Comparison of ENCODE assay signal across 20 mouse cellular contexts in genomic region chr14:8345566-8345965, GRCm38 (mm10). TPM values are rescaled to one million over a fixed set of nuclear protein-coding genes. Genes with fewer than 3 reads are reported as not detected.
DNase-seq lines count a peak whose midpoint lies in the region.
"Had no signal": no experiment of that assay in that cellular context is flagged by ENCODE, and none has a peak within 500 bp of the region (broad histone marks: within the 10 kb centered on the region; RNA-seq: fewer than 3 reads in every experiment).

No protein-coding gene starts in this region.

- DNase-seq in kidney, postnatal 36 days, result peak; percentile 32 to 47
- DNase-seq in kidney, adult 8-10 months, result no peak
- DNase-seq in cerebellum, adult 11 months, result peak; percentile 69
- DNase-seq in cerebellum, adult 9-10 months, result peak; percentile 83
- DNase-seq in embryonic facial prominence, embryonic 10.5 days (ENCODE audit: low spot score), result no peak
- DNase-seq in frontal cortex, postnatal 14 days (ENCODE audit: low spot score in 2 of 2), result no peak
- DNase-seq in right cerebral cortex, postnatal 14 days, result no peak
- DNase-seq: adrenal gland, postnatal 14 days; layer of hippocampus, adult 9-11 months; liver; lung, postnatal 36 days had no signal

- no peak overlapping the region for H3K4me3 ChIP-seq in embryonic facial prominence, embryonic 10.5 days
- H3K4me3 ChIP-seq: forebrain, embryonic 15.5 days; hindbrain, embryonic 15.5 days; limb, embryonic 10.5 days; liver, embryonic 15.5 days; lung, embryonic 15.5 days; midbrain, embryonic 15.5 days; neural tube, embryonic 12.5 days had no signal

- whole genome bisulfite sequencing in embryonic facial prominence, embryonic 10.5 days, result 73% methylated on average over 4 of the region's 4 CpGs

- no peaks in the 10 kb centered on the region for H3K36me3 ChIP-seq in embryonic facial prominence, embryonic 10.5 days (replicated peaks)
- H3K36me3 ChIP-seq: forebrain, embryonic 15.5 days; hindbrain, embryonic 15.5 days; limb, embryonic 10.5 days; liver, embryonic 15.5 days; lung, embryonic 15.5 days; midbrain, embryonic 15.5 days; neural tube, embryonic 12.5 days had no signal

- H3K4me1 ChIP-seq in embryonic facial prominence, embryonic 10.5 days, result no peaks in the 10 kb centered on the region
- H3K4me1 ChIP-seq: forebrain, embryonic 15.5 days; hindbrain, embryonic 15.5 days; limb, embryonic 10.5 days; liver, embryonic 15.5 days; lung, embryonic 15.5 days; midbrain, embryonic 15.5 days; neural tube, embryonic 12.5 days had no signal

- H3K9me3 ChIP-seq in embryonic facial prominence, embryonic 10.5 days, result no peaks in the 10 kb centered on the region
- H3K9me3 ChIP-seq: forebrain, embryonic 15.5 days; hindbrain, embryonic 15.5 days; limb, embryonic 10.5 days; liver, embryonic 15.5 days; lung, embryonic 15.5 days; midbrain, embryonic 15.5 days; neural tube, embryonic 12.5 days had no signal

- peaks cover 6% of the 10 kb centered on the region; the same call in 1 of the 2 replicates for H3K27me3 ChIP-seq in embryonic facial prominence, embryonic 10.5 days (replicated peaks; ENCODE audit: low read depth, poor library complexity, severe bottlenecking)
- H3K27me3 ChIP-seq: forebrain, embryonic 15.5 days; hindbrain, embryonic 15.5 days; liver, embryonic 15.5 days; lung, embryonic 15.5 days; midbrain, embryonic 15.5 days; neural tube, embryonic 12.5 days had no signal

- 0 out of 2 replicates have a peak overlapping the region, but pooled peaks have one; percentile 31 for H3K27ac ChIP-seq in embryonic facial prominence, embryonic 10.5 days (replicated peaks)
- H3K27ac ChIP-seq: forebrain, embryonic 15.5 days; hindbrain, embryonic 15.5 days; limb, embryonic 10.5 days; liver, embryonic 15.5 days; lung, embryonic 15.5 days; midbrain, embryonic 15.5 days; neural tube, embryonic 12.5 days had no signal

RNA-seq across cellular contexts. Expression of gene Fam107a, which starts 27.7 kb away (rescaled TPM):
- polyA plus RNA-seq in embryonic facial prominence, embryonic 10.5 days (2016; fragmentation: Nextera tagmentation; extraction: Ambion mirVana), result 1.1 and 1.6 TPM in 2 replicates
- polyA plus RNA-seq: activated CD4-positive, CD25-positive, alpha-beta regulatory T cell, adult 4 months; C2C12 had no signal

RNA-seq across cellular contexts. Expression of gene Oit1, which starts 33.0 kb away (rescaled TPM):
- polyA plus RNA-seq in embryonic facial prominence, embryonic 10.5 days (2016; fragmentation: Nextera tagmentation; extraction: Ambion mirVana), result 0.24 and 0.42 TPM in 2 replicates
- polyA plus RNA-seq: activated CD4-positive, CD25-positive, alpha-beta regulatory T cell, adult 4 months; C2C12; forebrain, embryonic 15.5 days; hindbrain, embryonic 15.5 days; limb, embryonic 10.5 days; liver, embryonic 15.5 days; midbrain, embryonic 15.5 days; neural tube, embryonic 12.5 days had no signal

Comparison
In these comparisons a context has a peak if more than half of its experiments do, and no peak if none do; other contexts are left out.
1. DNase-seq: peak in kidney, postnatal 36 days (2 of 2), cerebellum, adult 11 months (single experiment) and cerebellum, adult 9-10 months (single experiment); none in kidney, adult 8-10 months (0 of 2), embryonic facial prominence, embryonic 10.5 days (single experiment), frontal cortex, postnatal 14 days (0 of 2) and right cerebral cortex, postnatal 14 days (single experiment).